In genomic region chr8:77814796-77815647, GRCm38 (mm10) we compare ENCODE assay signal across 12 mouse cellular contexts.
DNase-seq lines count a peak whose midpoint lies in the region; ATAC-seq and TF ChIP-seq lines count a peak whose summit lies in the region.
"Had no signal": no experiment of that assay in that cellular context is flagged by ENCODE, and none has a peak within 500 bp of the region (broad histone marks: within the 10 kb centered on the region; RNA-seq: fewer than 3 reads in every experiment).

No protein-coding gene starts in this region.

- H3K9me3 ChIP-seq in lung, embryonic 14.5 days (ENCODE audit: low read depth, low read length), result no peaks in the 10 kb centered on the region
- H3K9me3 ChIP-seq in embryonic facial prominence, embryonic 15.5 days (replicated peaks), result no peaks in the 10 kb centered on the region
- H3K9me3 ChIP-seq in neural tube, embryonic 12.5 days, result no peaks in the 10 kb centered on the region
- H3K9me3 ChIP-seq: forebrain, embryonic 15.5 days; hindbrain, embryonic 15.5 days had no signal

- peak; percentile 96 for ATAC-seq in lung, embryonic 14.5 days (ENCODE audit: insufficient read depth)
- no peak for ATAC-seq in embryonic facial prominence, embryonic 15.5 days (ENCODE audit: insufficient number of reproducible peaks, low FRiP score, low TSS enrichment, low read depth)
- no peak for ATAC-seq in neural tube, embryonic 12.5 days (ENCODE audit: low FRiP score, low read depth)
- ATAC-seq: forebrain, embryonic 15.5 days had no signal

- H3K4me3 ChIP-seq in lung, embryonic 14.5 days (ENCODE audit: low read depth, low read length), result no peak overlapping the region
- H3K4me3 ChIP-seq in embryonic facial prominence, embryonic 15.5 days (replicated peaks), result no peak overlapping the region
- H3K4me3 ChIP-seq in neural tube, embryonic 12.5 days, result no peak overlapping the region
- H3K4me3 ChIP-seq: forebrain, embryonic 15.5 days; hindbrain, embryonic 15.5 days; left cerebral cortex, adult 2 months had no signal

- no peaks in the 10 kb centered on the region for H3K27me3 ChIP-seq in lung, embryonic 14.5 days (ENCODE audit: insufficient read depth, low read length)
- no peaks in the 10 kb centered on the region for H3K27me3 ChIP-seq in embryonic facial prominence, embryonic 15.5 days
- H3K27me3 ChIP-seq in neural tube, embryonic 12.5 days (replicated peaks), result no peaks in the 10 kb centered on the region
- H3K27me3 ChIP-seq: forebrain, embryonic 15.5 days; hindbrain, embryonic 15.5 days had no signal

- no peak overlapping the region for H3K9ac ChIP-seq in lung, embryonic 14.5 days
- H3K9ac ChIP-seq in embryonic facial prominence, embryonic 15.5 days, result no peak overlapping the region
- no peak overlapping the region for H3K9ac ChIP-seq in neural tube, embryonic 12.5 days
- H3K9ac ChIP-seq: forebrain, embryonic 15.5 days; hindbrain, embryonic 15.5 days had no signal

- TF ChIP-seq CTCF in lung, embryonic 14.5 days (IDR thresholded peaks at IDR 0.05; ENCODE audit: low read depth), result peak; percentile 37; the same call in 1 of the 2 replicates

- H3K27ac ChIP-seq in lung, embryonic 14.5 days (ENCODE audit: low read depth), result peak overlapping the region; percentile 93
- H3K27ac ChIP-seq in embryonic facial prominence, embryonic 15.5 days (replicated peaks), result peak overlapping the region; percentile 72; the same call in 1 of the 2 replicates
- H3K27ac ChIP-seq in neural tube, embryonic 12.5 days, result no peak overlapping the region
- H3K27ac ChIP-seq: forebrain, embryonic 15.5 days; hindbrain, embryonic 15.5 days; left cerebral cortex, adult 2 months; macrophage had no signal

- H3K36me3 ChIP-seq in lung, embryonic 14.5 days (ENCODE audit: insufficient read depth), result no peaks in the 10 kb centered on the region
- H3K36me3 ChIP-seq in embryonic facial prominence, embryonic 15.5 days, result no peaks in the 10 kb centered on the region
- H3K36me3 ChIP-seq in neural tube, embryonic 12.5 days, result no peaks in the 10 kb centered on the region
- H3K36me3 ChIP-seq: forebrain, embryonic 15.5 days; hindbrain, embryonic 15.5 days had no signal

- peaks cover 23% of the 10 kb centered on the region for H3K4me1 ChIP-seq in lung, embryonic 14.5 days (ENCODE audit: insufficient read depth)
- peaks cover 20% of the 10 kb centered on the region for H3K4me1 ChIP-seq in embryonic facial prominence, embryonic 15.5 days
- H3K4me1 ChIP-seq in neural tube, embryonic 12.5 days, result peaks cover 6% of the 10 kb centered on the region; the same call in 1 of the 2 replicates
- H3K4me1 ChIP-seq: forebrain, embryonic 15.5 days; hindbrain, embryonic 15.5 days had no signal

- H3K4me2 ChIP-seq in lung, embryonic 14.5 days, result no peak overlapping the region
- H3K4me2 ChIP-seq in embryonic facial prominence, embryonic 15.5 days (replicated peaks), result no peak overlapping the region
- 0 out of 2 replicates have a peak overlapping the region, but pooled peaks have one; percentile 2 for H3K4me2 ChIP-seq in neural tube, embryonic 12.5 days (replicated peaks)
- H3K4me2 ChIP-seq: forebrain, embryonic 15.5 days; hindbrain, embryonic 15.5 days had no signal

- 26% methylated on average over 12 of the region's 12 CpGs for WGBS in lung, embryonic 14.5 days
- WGBS in embryonic facial prominence, embryonic 15.5 days, result 62% methylated on average over 12 of the region's 12 CpGs
- 29% methylated on average over 12 of the region's 12 CpGs for WGBS in neural tube, embryonic 12.5 days

- peak; percentile 87 for DNase-seq in lung, embryonic 14.5 days
- no peak for DNase-seq in lung, postnatal 36 days
- peak; percentile 70 to 81 for DNase-seq in kidney, postnatal 4 days
- DNase-seq in thymus, postnatal 14 days, result no peak
- no peak for DNase-seq in cerebellum, postnatal 10 days
- DNase-seq: cerebellum, adult 9-11 months had no signal

Comparison
In these comparisons a context has a peak if more than half of its experiments do, and no peak if none do; other contexts are left out.
1. DNase-seq: peak in lung, embryonic 14.5 days (single experiment) and kidney, postnatal 4 days (2 of 2); none in lung, postnatal 36 days (single experiment), thymus, postnatal 14 days (single experiment) and cerebellum, postnatal 10 days (0 of 2).